Mouse (Mus musculus) lung, postnatal 25 days (tissue): ENCODE measurements around the gene Osr1.

Experiments used
- DNase-seq: peaks from one replicate; pipeline ENCODE4 v3.0.0; 2022; ENCODE audit warnings: low spot score

The Osr1 gene

GRCm38 (mm10) chr12:9587732-9588131 lies 17.8 kb downstream of the Osr1 start:
- DNase-seq: no peak

- DNase-seq: no peak
Measured at GRCm38 (mm10) chr12:9589561-9590134, 19.7 kb downstream of the Osr1 start.

GRCm38 (mm10) chr12:9591141-9591540 lies 21.2 kb downstream of the Osr1 start:
- no peak for DNase-seq

GRCm38 (mm10) chr12:9598219-9598618 lies 28.3 kb downstream of the Osr1 start:
- DNase-seq: no peak
